In the genomic region with DNA sequence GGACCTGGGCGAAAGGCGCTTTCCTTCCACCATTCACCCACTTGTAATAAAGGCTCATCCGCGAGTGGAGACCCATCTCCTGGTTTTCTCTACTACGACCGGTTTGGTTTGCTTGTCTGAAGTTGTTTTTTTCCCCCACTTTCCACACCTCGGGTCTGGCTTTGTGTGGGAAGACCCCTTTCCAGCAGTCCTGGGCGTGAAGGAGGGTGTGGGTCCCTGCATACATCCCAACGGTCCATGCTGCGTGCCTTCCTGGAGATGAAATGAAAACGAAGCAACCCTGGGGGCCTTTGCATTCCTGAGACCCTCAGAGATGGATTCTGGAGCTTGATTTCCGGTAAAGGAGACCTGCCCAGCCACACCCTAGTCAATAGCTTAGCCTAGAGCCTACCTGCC, we compare ENCODE assay signal across 8 mouse cellular contexts. TPM values are rescaled to one million over a fixed set of nuclear protein-coding genes. Genes with fewer than 3 reads are reported as not detected.
DNase-seq lines count a peak whose midpoint lies in the region; ATAC-seq and TF ChIP-seq lines count a peak whose summit lies in the region.

No protein-coding gene starts in this region.

- peak overlapping the region; percentile 79 for H3K4me3 ChIP-seq in heart, embryonic 12.5 days
- H3K4me3 ChIP-seq in G1E (ENCODE audit: low read depth, low read length): peak overlapping the region; percentile 86
- H3K4me3 ChIP-seq in forebrain, embryonic 16.5 days (replicated peaks; ENCODE audit: low read length): peak overlapping the region; percentile 86
- H3K4me3 ChIP-seq in liver, embryonic 16.5 days (ENCODE audit: low read depth, low read length): peak overlapping the region; percentile 97

- WGBS in heart, embryonic 12.5 days: 0% methylated on average over 12 of the region's 12 CpGs
- 0% methylated on average over 12 of the region's 12 CpGs for WGBS in forebrain, embryonic 16.5 days
- WGBS in liver, embryonic 16.5 days (ENCODE audit: insufficient replicate concordance): under 1% methylated on average over 12 of the region's 12 CpGs

- intact Hi-C loops in heart, postnatal 36 days (cut with DNase I): no loop called here
- intact Hi-C loops in left cerebral cortex, postnatal 4 days (cut with DNase I): no loop called here

- H3K9ac ChIP-seq in heart, embryonic 12.5 days: peak overlapping the region; percentile 95
- H3K9ac ChIP-seq in forebrain, embryonic 16.5 days (replicated peaks; ENCODE audit: low read depth, low read length): peak overlapping the region; percentile 92
- H3K9ac ChIP-seq in liver, embryonic 16.5 days (ENCODE audit: low read depth, low read length): peak overlapping the region; percentile 98

- no peaks in the 10 kb centered on the region for H3K27me3 ChIP-seq in heart, embryonic 12.5 days (replicated peaks)
- H3K27me3 ChIP-seq in G1E (ENCODE audit: insufficient read depth, low read length): peaks cover 7% of the 10 kb centered on the region
- no peaks in the 10 kb centered on the region for H3K27me3 ChIP-seq in forebrain, embryonic 16.5 days (replicated peaks; ENCODE audit: control insufficient read depth, insufficient read depth, low read length)
- H3K27me3 ChIP-seq in liver, embryonic 16.5 days (ENCODE audit: control insufficient read depth, insufficient read depth, low read depth, low read length): no peaks in the 10 kb centered on the region

- DNase-seq in heart, postnatal 36 days: no peak
- peak; percentile 13 for DNase-seq in G1E (ENCODE audit: low spot score)
- DNase-seq in right cerebral cortex, adult 2 months (ENCODE audit: low spot score in 2 of 2): no peak
- DNase-seq in left cerebral cortex, postnatal 4 days: no peak
- DNase-seq in yolk sac, embryonic 10.5 days (ENCODE audit: low spot score): no peak

- H3K4me1 ChIP-seq in heart, embryonic 12.5 days (replicated peaks): peaks cover 43% of the 10 kb centered on the region
- peaks cover 62% of the 10 kb centered on the region for H3K4me1 ChIP-seq in G1E (ENCODE audit: insufficient read depth, low read depth, low read length)
- peaks cover 32% of the 10 kb centered on the region for H3K4me1 ChIP-seq in forebrain, embryonic 16.5 days (replicated peaks; ENCODE audit: control insufficient read depth, insufficient read depth, low read length)
- peaks cover 43% of the 10 kb centered on the region for H3K4me1 ChIP-seq in liver, embryonic 16.5 days (ENCODE audit: control insufficient read depth, low read depth, low read length)

- H3K4me2 ChIP-seq in heart, embryonic 12.5 days: peak overlapping the region; percentile 81
- H3K4me2 ChIP-seq in forebrain, embryonic 16.5 days (ENCODE audit: low read length): peak overlapping the region; percentile 91
- peak overlapping the region; percentile 91 for H3K4me2 ChIP-seq in liver, embryonic 16.5 days (ENCODE audit: low read depth, low read length)

- no peak for TF ChIP-seq CTCF in G1E (IDR thresholded peaks at IDR 0.05; ENCODE audit: low read depth, low read length)

- ATAC-seq in heart, embryonic 12.5 days (ENCODE audit: insufficient number of reproducible peaks, low FRiP score): no peak
- ATAC-seq in G1E (ENCODE audit: extremely low read depth, insufficient number of reproducible peaks, low FRiP score, poor library complexity, severe bottlenecking): no peak
- no peak for ATAC-seq in forebrain, embryonic 16.5 days
- no peak for ATAC-seq in liver, embryonic 16.5 days (ENCODE audit: low read depth)

- H3K9me3 ChIP-seq in heart, embryonic 12.5 days (replicated peaks): no peaks in the 10 kb centered on the region
- H3K9me3 ChIP-seq in G1E (replicated peaks): no peaks in the 10 kb centered on the region
- H3K9me3 ChIP-seq in forebrain, embryonic 16.5 days (ENCODE audit: control insufficient read depth, low read length): no peaks in the 10 kb centered on the region
- no peaks in the 10 kb centered on the region for H3K9me3 ChIP-seq in liver, embryonic 16.5 days (replicated peaks; ENCODE audit: control insufficient read depth, low read length)

- peak overlapping the region; percentile 100 for H3K27ac ChIP-seq in heart, embryonic 12.5 days (ENCODE audit: poor library complexity, severe bottlenecking)
- H3K27ac ChIP-seq in forebrain, embryonic 16.5 days (ENCODE audit: low read length): peak overlapping the region; percentile 99
- H3K27ac ChIP-seq in liver, embryonic 16.5 days (ENCODE audit: low read length): peak overlapping the region; percentile 100

- peaks cover 30% of the 10 kb centered on the region for H3K36me3 ChIP-seq in heart, embryonic 12.5 days
- peaks cover 35% of the 10 kb centered on the region for H3K36me3 ChIP-seq in G1E (replicated peaks)
- H3K36me3 ChIP-seq in forebrain, embryonic 16.5 days (ENCODE audit: control insufficient read depth, insufficient read depth): no peaks in the 10 kb centered on the region; the same call in 1 of the 2 replicates
- H3K36me3 ChIP-seq in liver, embryonic 16.5 days (ENCODE audit: control insufficient read depth, insufficient read depth): peaks cover 14% of the 10 kb centered on the region

RNA-seq across cellular contexts. Expression of gene Ywhah, which starts 0.8 kb away (rescaled TPM):
- polyA plus RNA-seq in heart, embryonic 12.5 days (2016; fragmentation: Nextera tagmentation; extraction: Ambion mirVana): 481 and 488 TPM in 2 replicates
- 10 to 100 TPM; 83.7 to 93.5 TPM for total RNA-seq in heart, postnatal 36 days (2021)
- 363 and 413 TPM in 2 replicates for total RNA-seq in G1E (2014; fragmentation: Nextera tagmentation)
- 119 and 129 TPM in 2 replicates for total RNA-seq in G1E (2017)
- 86.4 and 95.6 TPM in 2 replicates for polyA plus RNA-seq in G1E (2012)
- polyA plus RNA-seq in forebrain, embryonic 16.5 days (2015; fragmentation: Nextera tagmentation; extraction: Ambion mirVana): 643 and 677 TPM in 2 replicates
- 170 and 188 TPM in 2 replicates for polyA plus RNA-seq in liver, embryonic 16.5 days (2015; fragmentation: Nextera tagmentation; extraction: Ambion mirVana)
- total RNA-seq in left cerebral cortex, postnatal 4 days (2021): 100 to 1,000 TPM; 633 to 669 TPM
